Mouse (Mus musculus): ENCODE measurements around the gene Mdfic.

The Mdfic gene

GRCm38 (mm10) chr6:15792680-15793601 is 72.5 kb downstream of the Mdfic start:
- no peak for DNase-seq (ENCODE audit: low spot score in 2 of 2)

DNA sequence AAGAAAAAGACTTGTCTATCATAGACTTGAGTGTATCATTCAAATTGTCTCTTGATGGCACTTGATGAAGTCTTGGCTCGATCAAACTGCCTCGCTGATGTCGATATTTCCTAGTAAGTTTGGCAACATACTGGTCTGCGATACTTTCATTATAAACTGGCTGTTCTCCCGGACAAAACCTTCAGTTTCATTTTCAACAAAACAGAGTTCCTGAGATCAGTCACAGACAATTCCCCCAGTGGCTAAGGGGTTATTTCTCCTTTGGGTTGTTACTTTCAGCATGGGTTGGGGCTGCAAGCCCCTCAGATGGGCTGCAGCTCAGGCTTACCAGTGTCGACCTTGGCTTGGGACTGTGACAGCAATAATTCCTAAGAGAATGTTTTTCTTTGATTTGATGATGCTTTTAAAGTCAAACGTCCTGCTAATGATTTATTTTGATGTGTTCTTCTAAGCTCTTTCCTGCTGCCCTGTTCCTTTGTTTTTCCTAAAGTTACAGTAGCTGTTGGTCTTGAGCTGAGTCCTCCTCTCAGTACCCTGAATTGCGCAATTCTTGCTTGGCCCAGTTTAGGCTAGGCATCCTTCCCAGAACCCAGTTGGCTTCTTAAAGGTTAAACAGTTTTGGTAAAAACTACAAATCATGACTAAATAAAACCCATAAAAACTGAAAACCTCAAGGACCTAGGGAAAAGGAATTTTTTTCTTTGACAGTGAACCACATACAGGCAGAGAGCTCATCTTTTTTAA is 73.3 kb downstream of the Mdfic start:
- DNase-seq (ENCODE audit: low spot score in 2 of 2), result no peak

DNA sequence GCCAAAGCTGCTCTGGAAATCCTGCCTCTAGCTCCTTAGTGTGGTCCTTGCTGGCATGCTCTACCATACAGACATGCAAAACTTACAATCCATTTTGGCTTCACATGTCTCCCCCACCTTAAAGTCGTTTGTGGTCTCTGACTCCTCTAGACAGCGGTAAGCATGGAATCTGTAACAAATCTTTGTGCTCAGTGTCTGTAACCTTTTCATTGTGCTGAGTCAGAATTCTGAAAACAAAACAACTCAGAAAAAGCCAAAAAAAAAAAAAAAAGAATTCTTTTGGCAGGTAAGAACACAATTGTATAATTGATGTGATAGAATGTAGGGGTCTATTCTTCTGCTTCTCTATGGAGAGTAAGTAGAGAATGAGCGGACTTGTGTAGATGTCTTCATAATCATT is 74.3 kb downstream of the Mdfic start:
- DNase-seq (ENCODE audit: low spot score in 2 of 2), result no peak

DNA sequence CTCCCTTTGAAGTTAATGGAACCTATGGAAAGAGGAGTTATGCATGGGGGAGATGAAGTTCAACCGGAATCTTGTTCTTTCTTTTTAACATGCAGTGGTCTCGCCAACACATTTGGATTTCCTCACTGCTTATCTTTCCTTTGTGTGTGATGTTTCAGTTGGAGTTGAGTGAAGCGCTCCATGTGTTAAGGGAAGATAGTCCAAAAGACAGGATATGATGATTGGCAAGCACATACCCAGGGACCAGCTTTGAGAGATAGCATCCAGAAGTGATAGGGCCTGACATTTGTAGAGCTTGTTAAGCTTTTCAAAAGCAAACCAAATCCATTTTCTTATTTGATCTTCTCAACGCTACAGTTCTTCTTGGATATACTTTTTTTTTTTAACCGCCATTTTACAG is 86.9 kb downstream of the Mdfic start:
- no peak for DNase-seq (ENCODE audit: low spot score in 2 of 2)

DNA sequence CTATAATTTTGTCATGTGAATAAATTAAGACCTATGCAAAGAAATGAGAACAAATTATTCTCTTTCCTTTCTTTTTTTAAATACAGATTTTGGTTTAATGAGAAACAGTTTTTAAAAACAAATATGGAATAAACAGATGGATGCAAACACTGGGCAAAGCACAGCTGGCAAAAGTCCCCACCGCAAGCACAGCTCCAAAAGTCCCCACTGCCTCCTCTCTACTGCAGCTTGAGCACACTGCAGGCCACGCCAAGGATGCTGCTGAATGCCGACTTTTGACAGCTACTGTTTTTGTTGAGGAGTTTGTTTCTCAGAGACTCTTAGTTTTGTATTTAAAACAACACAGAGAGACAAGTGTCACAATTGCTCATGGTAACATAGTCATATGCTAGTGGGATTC is 104.8 kb downstream of the Mdfic start:
- DNase-seq (ENCODE audit: low spot score in 2 of 2), result no peak

GRCm38 (mm10) chr6:15829812-15830211 is 109.4 kb downstream of the Mdfic start:
- DNase-seq (ENCODE audit: low spot score in 2 of 2), result no peak

DNA sequence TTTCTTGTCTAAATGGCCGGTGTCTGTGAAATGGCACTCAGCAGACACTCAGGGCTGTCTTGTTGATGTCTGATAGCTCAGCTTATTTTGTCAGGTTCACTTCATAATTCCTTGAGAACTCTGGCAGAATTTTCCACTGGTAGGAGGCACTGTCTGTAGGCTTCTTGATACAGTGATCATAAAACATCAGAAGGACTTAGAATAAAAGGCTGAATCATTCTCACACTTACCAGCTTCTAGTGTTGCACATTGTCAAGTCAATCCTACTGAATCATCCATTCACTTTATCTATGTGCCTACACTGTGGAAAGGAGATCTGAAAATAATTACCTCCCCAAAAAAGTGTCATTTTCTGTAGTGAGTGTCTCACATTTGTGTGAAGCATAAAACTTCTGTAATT is 110.2 kb downstream of the Mdfic start:
- DNase-seq (ENCODE audit: low spot score in 2 of 2), result no peak

DNA sequence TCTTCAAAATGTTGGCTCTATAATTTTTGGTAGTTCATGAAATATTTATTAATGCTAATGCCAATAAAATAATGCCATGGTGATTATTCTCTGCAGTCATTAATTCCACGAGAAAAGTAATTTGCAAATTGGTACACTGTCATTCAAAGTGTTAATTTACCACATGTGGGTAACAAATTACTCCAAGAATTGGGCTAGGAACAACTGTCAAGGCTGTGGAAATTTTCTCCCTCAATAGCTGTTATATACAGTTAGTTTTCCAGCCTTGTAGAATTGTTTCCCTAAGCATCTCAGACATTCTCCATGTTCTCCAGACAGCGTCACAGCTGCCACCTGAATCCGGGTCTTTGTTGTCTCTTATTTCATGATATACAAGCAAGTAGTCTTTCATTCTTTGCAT is 117.2 kb downstream of the Mdfic start:
- no peak for DNase-seq (ENCODE audit: low spot score in 2 of 2)

DNA sequence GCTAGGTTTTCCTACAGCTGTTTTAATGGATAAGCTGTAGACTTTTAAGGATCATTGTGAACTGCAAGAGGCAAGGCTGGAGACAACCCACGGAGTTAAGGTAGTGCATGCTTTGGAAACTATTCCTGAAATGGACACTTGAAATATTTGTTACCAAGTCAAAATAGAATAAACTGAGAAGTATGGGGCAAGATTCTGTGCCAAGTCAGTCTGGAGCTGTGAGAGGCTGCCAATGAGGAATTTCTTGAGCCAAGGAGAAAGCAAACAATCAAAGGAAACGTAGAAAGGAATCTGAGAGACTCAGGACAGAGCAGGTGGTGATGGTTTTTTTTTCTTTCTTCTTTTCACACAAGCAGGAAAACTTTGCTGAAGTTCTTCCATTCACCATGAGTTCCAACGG is 119.4 kb downstream of the Mdfic start:
- no peak for DNase-seq (ENCODE audit: low spot score in 2 of 2)

DNA sequence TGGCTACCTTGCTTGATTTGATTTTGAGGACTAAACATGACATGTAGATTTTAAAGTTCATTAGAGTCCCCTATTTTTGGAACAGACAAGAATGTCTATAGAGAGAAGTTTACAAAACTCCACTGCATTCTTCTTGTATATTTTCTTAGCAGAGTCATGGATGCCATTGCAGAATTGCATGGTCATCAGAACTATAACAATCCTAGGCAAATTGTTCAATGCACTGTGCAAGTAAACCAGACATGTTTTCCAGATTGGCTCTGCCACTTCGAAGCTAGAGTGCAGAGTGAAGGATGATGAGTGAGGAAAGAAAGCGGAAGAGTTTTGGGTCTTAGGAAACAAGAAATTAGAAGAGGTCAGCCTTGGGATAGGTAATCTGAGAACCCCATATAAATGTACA is 120.0 kb downstream of the Mdfic start:
- DNase-seq (ENCODE audit: low spot score in 2 of 2), result no peak

- no peak for DNase-seq (ENCODE audit: low spot score in 2 of 2)
Measured at GRCm38 (mm10) chr6:15841476-15842209, 121.2 kb downstream of the Mdfic start.

DNA sequence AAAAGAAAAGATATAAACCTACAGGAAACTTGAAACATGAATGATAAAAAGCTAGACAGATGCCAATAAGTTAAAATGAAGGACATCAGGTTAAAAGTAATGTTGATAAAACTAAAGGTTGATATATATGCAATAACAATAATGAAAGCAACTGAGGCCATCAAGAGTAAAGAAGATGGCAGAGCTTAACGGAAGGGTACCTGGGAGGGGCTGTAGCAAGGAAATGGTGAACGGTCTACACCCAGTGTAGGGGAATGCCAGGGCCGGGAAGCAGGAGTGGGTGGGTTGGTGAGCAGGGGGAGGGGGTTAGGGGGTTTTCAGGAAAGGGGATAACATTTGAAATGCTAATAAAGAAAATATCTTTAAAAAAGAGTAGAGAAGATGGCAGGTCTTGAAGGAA is 122.8 kb downstream of the Mdfic start:
- DNase-seq (ENCODE audit: low spot score in 2 of 2), result no peak

GRCm38 (mm10) chr6:15845711-15846342 is 125.4 kb downstream of the Mdfic start:
- no peak for DNase-seq (ENCODE audit: low spot score in 2 of 2)

Measured in frontal cortex, postnatal 25 days (tissue).